Mouse (Mus musculus): ENCODE results near the gene Tmem151b.

Tmem151b gene

DNA sequence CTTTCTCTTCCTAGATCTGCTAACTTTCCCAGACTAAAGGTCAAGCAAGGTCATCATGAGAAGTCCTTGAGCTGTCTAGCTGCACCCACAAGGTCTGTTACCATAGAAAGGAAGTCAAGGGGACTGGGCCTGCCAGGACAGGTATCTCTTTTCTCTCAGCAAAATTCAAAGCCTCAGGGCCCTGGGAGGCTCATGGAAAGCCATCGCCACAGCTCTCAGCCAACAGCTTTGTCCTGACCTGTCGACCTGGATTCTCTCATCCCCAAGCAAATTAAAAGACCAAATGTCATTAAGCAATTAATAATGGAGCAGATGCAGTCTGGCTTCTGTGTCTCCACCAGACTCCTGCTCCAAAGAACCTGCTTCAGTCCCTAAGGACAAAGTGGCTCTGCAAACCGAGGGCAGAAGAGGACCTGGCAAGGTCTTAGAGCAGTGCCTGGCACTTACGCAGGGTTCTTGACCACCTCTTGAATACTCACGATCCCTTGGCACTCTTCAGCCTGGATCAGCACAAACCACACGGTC is 43.5 kb downstream of the Tmem151b start:
- DNase-seq: no peak

GRCm38 (mm10) chr17:45503301-45503973 is 46.0 kb downstream of the Tmem151b start:
- no peak for DNase-seq

DNA sequence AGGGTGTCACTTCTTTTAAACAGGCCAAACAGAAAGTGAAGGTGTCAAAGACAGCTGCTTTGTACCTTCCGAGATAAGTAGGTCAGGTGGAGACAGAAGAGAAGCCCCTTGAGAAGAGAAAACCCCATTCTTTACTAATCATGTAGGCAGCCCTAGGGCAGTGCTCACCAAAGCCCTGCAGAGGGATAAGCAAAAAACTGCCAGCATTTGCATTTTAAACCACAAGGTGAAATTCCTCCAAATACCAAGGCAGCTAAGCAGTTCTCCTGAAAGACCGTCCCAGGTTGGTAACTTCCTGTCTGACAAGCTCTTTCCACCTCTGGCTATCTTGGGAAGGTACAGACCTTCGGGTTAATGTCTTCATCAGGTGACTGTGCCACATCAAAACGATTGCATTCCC is 47.2 kb downstream of the Tmem151b start:
- DNase-seq: no peak

DNA sequence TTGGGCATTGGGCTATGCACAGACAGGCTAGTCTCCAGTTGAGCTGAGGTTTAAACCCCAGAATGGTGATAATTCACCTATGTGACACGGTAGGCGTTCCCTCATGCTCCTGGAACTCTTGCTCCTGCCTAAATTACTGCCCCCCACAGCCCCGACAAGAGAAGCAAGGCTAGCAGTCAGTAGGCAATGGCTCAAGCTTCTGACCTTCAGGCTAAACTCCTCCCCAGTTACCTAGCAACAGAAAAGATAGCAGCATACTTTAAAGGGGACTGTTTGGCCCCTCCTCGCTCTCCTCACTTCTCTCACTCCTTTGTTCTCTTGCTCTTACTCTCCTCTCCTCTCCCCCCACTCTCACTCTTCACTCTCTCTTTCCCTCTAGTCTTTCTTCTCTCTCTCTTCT is 48.5 kb downstream of the Tmem151b start:
- no peak for DNase-seq

GRCm38 (mm10) chr17:45499516-45499915 is 50.0 kb downstream of the Tmem151b start:
- DNase-seq: no peak

DNA sequence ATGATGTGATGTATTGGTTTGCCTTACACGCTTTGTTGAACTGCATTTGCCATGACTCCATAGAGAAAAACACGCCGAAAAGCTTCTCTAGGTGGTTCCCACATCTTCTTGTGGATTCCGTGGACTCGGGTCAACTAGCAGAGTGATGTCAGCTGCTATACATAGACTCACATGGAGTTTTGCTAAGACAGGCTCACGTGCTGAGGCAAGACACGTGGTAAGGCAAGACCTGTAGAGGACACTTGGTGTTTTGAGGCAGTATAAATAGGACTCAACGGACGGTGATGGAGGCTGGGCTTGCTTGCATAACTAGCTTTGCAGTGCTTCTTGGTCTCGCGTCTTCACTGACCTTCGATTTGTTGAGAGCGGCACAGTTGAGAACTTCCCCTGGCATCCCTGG is 51.1 kb downstream of the Tmem151b start:
- DNase-seq: no peak

DNA sequence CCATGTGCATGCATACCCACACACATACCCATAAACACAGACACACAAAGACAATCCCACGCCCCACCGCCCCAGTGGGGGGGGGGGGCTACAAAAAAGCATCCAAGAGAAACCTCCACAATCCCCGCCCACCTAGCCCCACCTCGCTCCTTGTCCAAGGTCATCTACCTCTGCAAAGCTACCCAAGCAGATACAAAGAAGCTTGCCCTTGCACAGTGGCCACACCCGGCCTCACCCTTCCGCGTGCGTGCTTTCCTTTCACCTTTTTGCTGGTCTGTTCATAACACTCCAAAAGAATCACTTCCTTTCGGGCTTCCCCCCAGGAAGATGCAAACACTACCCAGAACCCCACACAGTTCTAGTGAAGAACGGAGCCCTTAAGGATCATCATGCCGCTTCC is 54.1 kb downstream of the Tmem151b start:
- DNase-seq: no peak
